Mouse (Mus musculus): ENCODE data around the gene Nploc4. TPM values are rescaled to one million over a fixed set of nuclear protein-coding genes. Genes with fewer than 3 reads are reported as not detected.

The Nploc4 gene
- total RNA-seq, 2 experiments from 2014 or later: 63.8 to 66.2 TPM

- no peak for DNase-seq
- intact Hi-C loops (cut with DNase I): no loop called here
Observed at GRCm38 (mm10) chr11:120380271-120380670, 57.2 kb downstream of the Nploc4 start.

- DNase-seq: peak; percentile 91
- intact Hi-C loops (cut with DNase I): no loop called here
Observed at GRCm38 (mm10) chr11:120378611-120379540, 58.6 kb downstream of the Nploc4 start, which contains the start of gene Faap100. TSS of gene Faap100 (minus strand) at chr11:120378764.

GRCm38 (mm10) chr11:120378031-120378610 is 59.4 kb downstream of the Nploc4 start:
- intact Hi-C loops (cut with DNase I): no loop called here
- peak; percentile 58 for DNase-seq

- intact Hi-C loops (cut with DNase I): no loop called here
- DNase-seq: no peak
Observed at GRCm38 (mm10) chr11:120377337-120377736, 60.2 kb downstream of the Nploc4 start.

GRCm38 (mm10) chr11:120376302-120377160 is 61.0 kb downstream of the Nploc4 start:
- intact Hi-C loops (cut with DNase I): no loop called here
- no peak for DNase-seq

- DNase-seq: no peak
- intact Hi-C loops (cut with DNase I): no loop called here
Observed at GRCm38 (mm10) chr11:120375324-120375723, 62.2 kb downstream of the Nploc4 start.

GRCm38 (mm10) chr11:120373820-120374586 is 63.5 kb downstream of the Nploc4 start:
- DNase-seq: no peak
- intact Hi-C loops (cut with DNase I): no loop called here

GRCm38 (mm10) chr11:120373025-120373424 is 64.5 kb downstream of the Nploc4 start:
- intact Hi-C loops (cut with DNase I): no loop called here
- DNase-seq: no peak

- DNase-seq: peak; percentile 68
- intact Hi-C loops (cut with DNase I): no loop called here
Observed at GRCm38 (mm10) chr11:120369656-120370055, 67.9 kb downstream of the Nploc4 start.

- no peak for DNase-seq
- intact Hi-C loops (cut with DNase I): no loop called here
Observed at GRCm38 (mm10) chr11:120366443-120367027, 71.0 kb downstream of the Nploc4 start.

GRCm38 (mm10) chr11:120362891-120363290 is 74.6 kb downstream of the Nploc4 start:
- intact Hi-C loops (cut with DNase I): no loop called here
- DNase-seq: no peak

- DNase-seq: no peak
- intact Hi-C loops (cut with DNase I): no loop called here
Observed at GRCm38 (mm10) chr11:120361295-120361694, 76.2 kb downstream of the Nploc4 start, which contains the start of gene Fscn2. TSS of gene Fscn2 (plus strand) at chr11:120361534.

- DNase-seq: no peak
- intact Hi-C loops (cut with DNase I): no loop called here
Observed at GRCm38 (mm10) chr11:120360755-120361154, 76.8 kb downstream of the Nploc4 start.

GRCm38 (mm10) chr11:120360062-120360461 is 77.4 kb downstream of the Nploc4 start:
- intact Hi-C loops (cut with DNase I): no loop called here

GRCm38 (mm10) chr11:120359391-120359790 is 78.1 kb downstream of the Nploc4 start:
- intact Hi-C loops (cut with DNase I): no loop called here
- peak; percentile 74 for DNase-seq

More at GRCm38 (mm10) chr11:120360062-120360461, 77.4 kb downstream of the Nploc4 start:
- peak; percentile 48 for DNase-seq

- DNase-seq: peak; percentile 89
Observed at GRCm38 (mm10) chr11:120357791-120358401, 79.6 kb downstream of the Nploc4 start.

GRCm38 (mm10) chr11:120356900-120357299 is 80.6 kb downstream of the Nploc4 start:
- no peak for DNase-seq
- intact Hi-C loops (cut with DNase I): no loop called here

More at GRCm38 (mm10) chr11:120357791-120358401, 79.6 kb downstream of the Nploc4 start:
- intact Hi-C loops (cut with DNase I): no loop called here

- DNase-seq: no peak
- intact Hi-C loops (cut with DNase I): no loop called here
Observed at GRCm38 (mm10) chr11:120356319-120356840, 81.1 kb downstream of the Nploc4 start.
